In the genomic region with DNA sequence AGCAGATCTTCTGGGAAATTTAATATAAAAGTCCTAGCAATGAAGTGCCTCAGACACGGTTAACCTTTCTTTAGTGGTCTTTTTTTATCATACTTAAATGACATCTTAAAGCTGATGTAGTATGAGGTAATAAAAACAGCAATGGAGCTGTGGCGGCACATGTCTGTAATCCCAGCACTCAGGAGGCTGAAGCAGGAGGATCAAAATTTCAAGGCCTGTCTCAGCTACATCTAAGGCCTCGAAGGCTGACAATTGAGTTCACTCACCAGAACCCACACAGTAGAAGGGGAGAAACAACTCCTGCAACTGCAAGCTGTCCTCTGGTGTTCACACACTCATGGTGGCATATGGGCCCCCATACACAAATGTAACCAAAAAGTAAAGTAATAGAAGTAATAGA, we compare ENCODE assay signal across 12 mouse cellular contexts.
"Had no signal": no experiment of that assay in that cellular context is flagged by ENCODE, and none has a peak within 500 bp of the region (broad histone marks: within the 10 kb centered on the region; RNA-seq: fewer than 3 reads in every experiment).

No protein-coding gene starts in this region.

- H3K9me3 ChIP-seq: lung, embryonic 15.5 days; megakaryocyte, embryonic 14.5 days; midbrain, embryonic 13.5 days; midbrain, embryonic 15.5 days; neural tube, embryonic 12.5 days had no signal

- H3K36me3 ChIP-seq: lung, embryonic 15.5 days; midbrain, embryonic 13.5 days; midbrain, embryonic 15.5 days; neural tube, embryonic 12.5 days had no signal

- DNase-seq: lung, adult 2 months; lung, postnatal 14 days; right cerebral cortex, postnatal 14 days; thymus, adult 18-20 months; thymus, postnatal 14 days; thymus, postnatal 36 days had no signal

- H3K9ac ChIP-seq: lung, embryonic 15.5 days; midbrain, embryonic 13.5 days; midbrain, embryonic 15.5 days; neural tube, embryonic 12.5 days had no signal

- ATAC-seq: midbrain, embryonic 13.5 days; midbrain, embryonic 15.5 days had no signal

- H3K27ac ChIP-seq: lung, embryonic 15.5 days; macrophage; midbrain, embryonic 13.5 days; midbrain, embryonic 15.5 days; neural tube, embryonic 12.5 days had no signal

- H3K4me3 ChIP-seq: lung, embryonic 15.5 days; midbrain, embryonic 13.5 days; midbrain, embryonic 15.5 days; neural tube, embryonic 12.5 days had no signal

- H3K4me2 ChIP-seq: lung, embryonic 15.5 days; midbrain, embryonic 13.5 days; midbrain, embryonic 15.5 days; neural tube, embryonic 12.5 days had no signal

- H3K27me3 ChIP-seq: megakaryocyte, embryonic 14.5 days; midbrain, embryonic 15.5 days had no signal
